ENCODE assay signal across 18 mouse cellular contexts in the genomic region with DNA sequence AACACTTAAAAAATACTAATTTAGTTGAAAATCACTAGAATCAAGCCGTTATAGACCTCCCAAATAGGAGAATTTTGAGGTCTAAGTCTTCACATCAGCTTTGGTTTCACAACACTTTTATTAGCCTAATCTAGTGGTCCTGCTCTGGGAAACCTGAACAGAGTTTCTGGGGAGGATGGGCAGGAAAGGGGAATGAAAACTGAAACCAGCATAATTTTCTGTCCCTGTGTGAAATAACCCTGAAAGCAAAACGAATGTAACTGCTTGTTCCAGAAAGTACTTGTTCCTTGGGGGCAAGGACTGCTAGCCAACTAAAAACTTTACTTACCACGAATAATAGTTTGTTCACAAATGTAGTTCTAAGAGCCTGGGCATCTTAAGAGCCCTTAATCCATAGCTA.
"Had no signal": no experiment of that assay in that cellular context is flagged by ENCODE, and none has a peak within 500 bp of the region (broad histone marks: within the 10 kb centered on the region; RNA-seq: fewer than 3 reads in every experiment).

No protein-coding gene starts in this region.

- H3K27me3 ChIP-seq: limb, embryonic 13.5 days; liver, embryonic 13.5 days; midbrain, embryonic 13.5 days had no signal

- H3K9me3 ChIP-seq: limb, embryonic 10.5 days; limb, embryonic 13.5 days; liver, embryonic 13.5 days; midbrain, embryonic 13.5 days had no signal

- DNase-seq: kidney, adult 11 months; kidney, postnatal 25 days; layer of hippocampus, adult 9-11 months; liver; liver, embryonic 13.5 days; lung, embryonic 14.5 days; lung, postnatal 36 days; thymus, adult 2 months; thymus, postnatal 14 days; thymus, postnatal 4 days had no signal

- H3K27ac ChIP-seq: kidney, postnatal 0 days; layer of hippocampus, adult 2 months; limb, embryonic 10.5 days; limb, embryonic 13.5 days; liver, embryonic 13.5 days; midbrain, embryonic 13.5 days; stomach, postnatal 0 days had no signal

- H3K4me3 ChIP-seq: layer of hippocampus, adult 2 months; limb, embryonic 10.5 days; limb, embryonic 13.5 days; liver, embryonic 13.5 days; midbrain, embryonic 13.5 days had no signal

- H3K4me2 ChIP-seq: limb, embryonic 13.5 days; liver, embryonic 13.5 days; lung, embryonic 14.5 days; midbrain, embryonic 13.5 days had no signal

- ATAC-seq: lung, postnatal 0 days; midbrain, embryonic 13.5 days; midbrain, embryonic 16.5 days had no signal

- H3K9ac ChIP-seq: limb, embryonic 13.5 days; liver, embryonic 13.5 days; lung, embryonic 14.5 days; midbrain, embryonic 13.5 days had no signal

- H3K4me1 ChIP-seq: liver, embryonic 13.5 days had no signal

- H3K36me3 ChIP-seq: limb, embryonic 10.5 days; limb, embryonic 13.5 days; liver, embryonic 13.5 days; midbrain, embryonic 13.5 days had no signal
